Mouse (Mus musculus) spleen, adult 2 months (tissue): Measurements from ENCODE around the gene Tmem164. TPM values are rescaled to one million over a fixed set of nuclear protein-coding genes. Genes with fewer than 3 reads are reported as not detected.

Source experiments
- DNase-seq, 2 experiments: peaks; one replicate each; pipeline versions ENCODE4 v3.0.0 to v3.0.0-alpha.2; 2012 to 2021; ENCODE audit warnings: low spot score in 2 of 2, low read depth in 1 of 2
- H3K27ac ChIP-seq: fragments of 200-500 bp; 2 replicates; pipeline ENCODE4 v1.5.1; 2012; ENCODE audit warnings: low read length, inconsistent platforms; ENCODE audit not compliant: insufficient read depth
- H3K27me3 ChIP-seq: fragments of 200-500 bp; 2 replicates; pipeline ENCODE4 v1.6.1; 2012; ENCODE audit warnings: mild to moderate bottlenecking, moderate library complexity, low read length, inconsistent platforms; ENCODE audit not compliant: control insufficient read depth, insufficient read depth
- H3K36me3 ChIP-seq: fragments of 200-500 bp; 2 replicates; pipeline ENCODE4 v1.6.1; 2012; ENCODE audit warnings: mild to moderate bottlenecking, low read length, inconsistent platforms; ENCODE audit not compliant: control insufficient read depth, insufficient read depth
- H3K4me1 ChIP-seq: fragments of 200-500 bp; 2 replicates; pipeline ENCODE4 v1.6.1; 2011; ENCODE audit warnings: inconsistent platforms; ENCODE audit not compliant: control insufficient read depth, insufficient read depth, insufficient read length
- H3K4me3 ChIP-seq: fragments of 200-500 bp; 2 replicates; pipeline ENCODE4 v1.5.1; 2011; ENCODE audit warnings: mild to moderate bottlenecking, inconsistent platforms; ENCODE audit not compliant: insufficient read depth, insufficient read length; ENCODE audit errors: extremely low read depth
- CTCF ChIP-seq: fragments of 200-500 bp; IDR thresholded peaks from 2 replicates; pipeline ENCODE4 v1.5.1; 2011; ENCODE audit warnings: mild to moderate bottlenecking, inconsistent platforms; ENCODE audit not compliant: insufficient read depth, insufficient read length, insufficient replicate concordance; ENCODE audit errors: extremely low read depth
- POLR2A ChIP-seq: fragments of 200-500 bp; IDR thresholded peaks from 2 replicates; pipeline ENCODE4 v1.6.1; 2011; ENCODE audit warnings: low read depth, low read length, inconsistent platforms
- WGBS: fragments of 180-500 bp; shearing (Covaris S2); methylation state at CpG from one replicate; pipeline ENCODE4 v1.1.7; 2018; 5-methylcytosine and 5-hydroxymethylcytosine counted together
- polyA plus RNA-seq: library from polyadenylated mRNA; depleted of rRNA; stranded (reverse); fragments of >200 nt; gene quantifications from 2 replicates; pipeline ENCODE4 v1.2.3, GENCODE M21; 2012

The Tmem164 gene
- polyA plus RNA-seq, 1 experiment = 13.4 TPM

DNA sequence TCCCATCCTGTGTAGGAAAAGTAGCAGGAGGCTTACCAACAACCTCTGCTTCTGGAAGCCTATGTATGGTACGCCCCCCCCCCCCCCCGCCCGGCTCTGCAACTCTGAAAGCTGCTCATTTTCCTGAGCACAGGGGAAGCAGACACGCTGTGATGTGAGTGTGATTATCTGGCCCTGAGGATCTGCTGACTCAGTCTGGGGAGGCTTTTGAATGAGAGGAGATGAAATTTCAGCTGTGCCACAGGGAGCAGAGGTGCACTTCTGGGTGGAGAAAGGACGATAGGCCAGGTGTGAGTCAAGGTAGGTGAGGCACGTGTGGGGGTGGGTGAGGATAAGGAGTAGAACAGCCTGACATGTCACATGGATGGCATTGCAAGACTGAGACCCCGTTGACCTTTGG is 82.1 kb downstream of the Tmem164 start:
- TF ChIP-seq POLR2A = no peak
- no peak for TF ChIP-seq CTCF
- Histone ChIP-seq H3K27ac (no peak overlapping the region), H3K4me1 (no peaks in the 10 kb centered on the region), H3K36me3 (no peaks in the 10 kb centered on the region; the same call in 1 of the 2 replicates), H3K27me3 (no peaks in the 10 kb centered on the region), H3K4me3 (no peak overlapping the region)
- DNase-seq = no peak
- WGBS = 85% methylated on average over 7 of the region's 7 CpGs

DNA sequence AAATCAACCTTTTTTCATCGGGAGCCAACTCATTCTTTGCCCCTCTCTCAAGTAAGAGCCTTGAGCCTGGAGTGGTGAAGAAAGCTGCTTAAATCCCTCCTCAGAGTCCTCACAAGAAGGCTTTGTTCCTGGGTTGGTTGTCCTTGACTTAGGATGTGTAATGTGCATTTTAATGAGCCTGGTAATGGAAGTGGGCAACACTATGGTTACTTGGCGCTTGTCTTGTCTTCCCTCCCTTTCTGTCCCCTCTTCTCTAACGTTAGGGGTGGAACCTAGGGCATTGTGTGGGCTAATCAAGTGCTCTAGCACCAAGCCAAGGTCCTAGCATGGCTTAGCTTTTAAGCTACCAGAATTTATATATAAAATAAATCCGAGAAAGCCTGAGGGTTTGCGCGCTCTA is 88.5 kb downstream of the Tmem164 start:
- TF ChIP-seq CTCF = no peak
- no peak for TF ChIP-seq POLR2A
- Histone ChIP-seq H3K4me1 (no peaks in the 10 kb centered on the region), H3K4me3 (no peak overlapping the region), H3K27ac (no peak overlapping the region), H3K27me3 (no peaks in the 10 kb centered on the region), H3K36me3 (0 out of 2 replicates have a peak, but pooled peaks cover 1% of the 10 kb centered on the region)
- no peak for DNase-seq
- WGBS = 90% methylated on average over 6 of the region's 6 CpGs

DNA sequence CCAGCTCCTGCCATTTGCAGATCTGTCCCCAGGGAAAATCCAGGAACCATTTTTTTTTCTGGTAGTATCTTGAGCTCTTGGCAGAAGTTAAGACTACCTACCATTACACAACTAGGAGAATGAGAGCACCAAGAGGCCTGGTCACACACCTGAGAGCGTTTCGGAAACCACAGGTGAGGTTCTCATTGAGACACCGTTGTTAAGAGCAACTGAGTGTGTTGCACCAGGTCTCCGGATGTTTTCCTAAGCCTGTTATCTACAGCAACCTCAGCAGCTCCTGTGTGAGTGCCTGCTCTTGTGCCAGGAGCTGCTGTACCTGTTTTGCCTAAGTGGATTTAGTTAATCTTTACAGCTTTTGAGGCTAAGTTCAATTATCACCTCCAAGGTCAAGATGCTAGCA is 92.5 kb downstream of the Tmem164 start:
- 90% methylated on average over 4 of the region's 4 CpGs for WGBS
- Histone ChIP-seq H3K4me1 (no peaks in the 10 kb centered on the region), H3K27ac (no peak overlapping the region), H3K4me3 (no peak overlapping the region), H3K27me3 (no peaks in the 10 kb centered on the region), H3K36me3 (0 out of 2 replicates have a peak, but pooled peaks cover 1% of the 10 kb centered on the region)
- DNase-seq = no peak
- no peak for TF ChIP-seq POLR2A
- TF ChIP-seq CTCF = no peak

DNA sequence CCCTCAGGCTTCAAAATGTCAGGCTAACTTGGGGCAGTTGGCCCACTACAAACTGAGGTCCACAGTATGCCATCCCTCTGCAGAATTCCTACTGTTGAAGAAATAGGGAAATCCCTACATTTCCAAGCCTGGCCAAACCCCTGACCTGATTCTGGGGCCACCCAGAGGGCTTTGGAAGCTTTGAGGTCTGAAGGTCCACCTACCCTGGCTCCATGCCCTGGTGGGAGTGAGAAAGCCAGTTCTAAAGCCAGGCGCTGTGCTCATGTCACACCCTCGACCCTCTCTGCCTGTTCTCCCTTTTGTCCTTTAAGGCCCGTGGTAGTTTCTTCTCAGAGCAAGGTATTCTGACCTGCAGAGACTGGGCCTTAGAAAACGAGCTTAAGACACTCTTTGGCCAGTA is 94.9 kb downstream of the Tmem164 start:
- Histone ChIP-seq H3K4me3 (no peak overlapping the region), H3K4me1 (no peaks in the 10 kb centered on the region), H3K27me3 (no peaks in the 10 kb centered on the region), H3K27ac (no peak overlapping the region), H3K36me3 (0 out of 2 replicates have a peak, but pooled peaks cover 1% of the 10 kb centered on the region)
- WGBS = 83% methylated on average over 4 of the region's 4 CpGs
- no peak for DNase-seq
- no peak for TF ChIP-seq CTCF
- no peak for TF ChIP-seq POLR2A

DNA sequence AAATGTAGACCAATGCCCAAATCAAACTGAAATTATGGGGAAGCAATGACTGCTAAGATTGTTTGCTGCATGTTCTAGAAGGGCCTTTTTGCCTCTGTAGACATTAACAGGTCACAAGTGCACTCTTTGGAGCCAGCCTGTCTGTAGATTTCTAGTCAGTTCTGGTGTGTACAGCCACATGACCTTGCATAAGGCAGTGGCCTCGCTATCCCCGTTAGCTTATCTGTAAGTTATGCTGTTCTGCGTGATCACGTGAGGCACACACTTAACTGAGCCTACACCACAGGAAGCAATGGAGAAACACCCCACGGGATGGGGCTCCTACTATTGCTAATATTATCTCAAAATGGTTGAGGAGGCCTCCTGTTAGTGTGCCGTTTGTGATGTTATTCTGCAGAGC is 97.4 kb downstream of the Tmem164 start:
- H3K36me3 ChIP-seq = no peaks in the 10 kb centered on the region
- H3K27me3 ChIP-seq = no peaks in the 10 kb centered on the region
- TF ChIP-seq POLR2A = no peak
- TF ChIP-seq CTCF = no peak
- H3K27ac ChIP-seq = no peak overlapping the region
- DNase-seq = no peak
- H3K4me3 ChIP-seq = no peak overlapping the region
- 76% methylated on average over 6 of the region's 6 CpGs for WGBS
- H3K4me1 ChIP-seq = no peaks in the 10 kb centered on the region

DNA sequence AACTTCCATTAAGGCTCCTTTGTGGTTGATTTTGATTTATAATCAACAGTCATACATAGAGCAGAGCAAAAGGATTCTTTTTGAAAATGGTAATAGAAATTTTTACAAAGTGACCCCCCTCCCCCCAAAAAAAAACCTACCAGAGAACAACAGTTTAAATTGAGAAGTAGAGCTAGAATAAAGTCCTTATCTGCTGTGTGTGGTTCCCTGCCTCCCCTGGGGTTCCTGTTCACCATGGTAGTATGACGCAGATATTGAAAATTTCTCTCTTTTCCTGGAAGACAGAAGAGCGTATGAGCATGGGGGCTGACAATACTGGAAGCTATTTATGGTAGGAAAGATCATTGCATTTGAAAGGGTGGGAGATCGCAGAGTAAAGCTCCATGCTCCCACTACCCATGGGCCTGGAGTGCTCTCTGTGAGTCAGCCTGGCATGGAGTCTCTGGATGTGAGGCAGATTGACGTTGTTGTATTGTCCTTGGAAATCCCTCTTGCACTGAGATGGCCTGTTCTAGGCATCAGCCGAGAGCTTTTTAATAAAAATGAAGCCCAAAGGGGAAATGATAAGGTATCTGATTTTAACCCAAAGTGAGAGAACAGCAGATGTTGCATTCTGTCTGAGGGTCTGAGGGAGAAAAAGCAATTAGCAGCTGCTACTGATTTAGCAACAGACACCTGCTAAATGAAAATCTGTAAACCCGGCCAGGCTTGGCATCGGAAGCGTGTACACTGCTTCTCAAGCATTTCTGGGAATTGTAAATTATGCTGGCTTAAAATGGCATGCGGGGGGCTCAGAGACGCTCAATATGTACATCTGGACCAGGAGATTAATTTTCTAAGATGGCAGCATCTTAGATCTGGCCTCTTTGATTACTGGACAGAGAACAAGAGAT is 105.2 kb downstream of the Tmem164 start:
- 88% methylated on average over 10 of the region's 10 CpGs for WGBS
- DNase-seq = no peak
- TF ChIP-seq CTCF (no peak), POLR2A (no peak)
- no peak overlapping the region for H3K4me3 ChIP-seq
- H3K27me3 ChIP-seq = no peaks in the 10 kb centered on the region
- H3K36me3 ChIP-seq = no peaks in the 10 kb centered on the region
- H3K4me1 ChIP-seq = no peaks in the 10 kb centered on the region
- no peak overlapping the region for H3K27ac ChIP-seq

DNA sequence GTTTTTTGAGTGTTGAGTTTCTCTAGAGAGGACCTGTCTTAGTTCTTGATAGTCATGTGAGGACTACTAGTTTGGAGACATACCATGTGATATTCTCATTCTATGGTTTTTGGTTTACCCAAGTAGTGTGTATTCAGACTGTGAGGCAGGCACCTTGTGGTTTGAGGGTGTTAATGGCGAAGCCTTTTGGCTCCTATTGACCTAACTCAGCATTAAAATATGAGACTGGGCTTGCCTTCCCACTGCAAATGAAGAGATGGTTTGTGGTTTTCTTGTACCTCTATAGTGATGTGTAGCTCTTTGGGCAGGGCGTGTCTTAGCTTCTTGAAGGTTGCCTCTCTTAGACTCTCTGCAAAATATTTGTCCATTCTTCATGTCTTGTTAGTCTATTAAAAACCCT is 111.0 kb downstream of the Tmem164 start:
- WGBS = 74% methylated on average over 2 of the region's 2 CpGs

More for the DNA sequence above, 111.0 kb downstream of the Tmem164 start:
- no peak for TF ChIP-seq POLR2A
- no peak for TF ChIP-seq CTCF
- no peak overlapping the region for H3K27ac ChIP-seq
- DNase-seq = no peak
- H3K36me3 ChIP-seq = no peaks in the 10 kb centered on the region; the same call in 1 of the 2 replicates
- H3K4me3 ChIP-seq = no peak overlapping the region
- no peaks in the 10 kb centered on the region for H3K27me3 ChIP-seq
- H3K4me1 ChIP-seq = no peaks in the 10 kb centered on the region
